Mouse (Mus musculus): ENCODE results near the gene Stat5b.

Stat5b gene

DNA sequence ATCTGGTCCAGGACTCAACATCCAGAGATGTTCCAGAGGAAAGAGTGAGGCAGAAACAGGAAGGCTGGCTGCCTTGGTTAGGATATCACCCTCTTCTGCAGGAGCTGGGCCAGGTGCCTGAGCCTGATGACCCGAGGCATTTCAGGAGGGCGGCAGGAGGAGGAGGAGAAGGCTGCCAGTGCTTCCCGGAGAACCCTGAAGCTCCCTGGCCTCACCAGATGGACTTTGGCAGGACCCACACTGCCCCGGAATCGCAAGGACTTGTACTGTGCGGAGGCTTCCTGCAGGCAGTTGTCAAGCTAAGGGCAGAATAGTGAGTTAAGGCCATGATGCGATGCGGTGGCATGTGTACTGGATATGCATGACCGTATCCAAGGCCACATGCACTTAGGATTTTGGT lies 83.8 kb downstream of the Stat5b start:
- in situ Hi-C loops (cut with MboI), result no loop called here

DNA sequence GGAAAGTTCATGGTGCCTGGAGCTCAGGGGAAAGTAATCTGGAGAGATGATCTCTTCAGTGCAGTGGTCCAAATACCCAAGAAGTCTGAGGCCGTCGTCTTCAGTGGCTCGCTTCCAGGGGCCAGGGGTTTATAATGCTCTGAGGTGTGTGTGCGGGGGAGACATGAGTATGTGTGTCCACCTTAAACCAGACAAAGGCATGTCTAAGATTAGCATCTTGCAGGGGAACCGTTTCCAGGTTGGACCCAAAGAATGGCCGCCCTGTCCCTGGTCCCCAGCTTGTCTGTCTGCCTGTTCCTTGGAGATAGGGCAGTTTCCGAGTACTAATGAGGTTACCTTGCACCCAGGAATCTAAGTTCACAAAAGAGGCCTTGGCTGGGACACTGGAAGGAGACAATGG lies 87.7 kb downstream of the Stat5b start, which contains the start of gene Hcrt:
Hcrt (minus strand) TSS at position 101 of the 400 bp plus-strand sequence.
- in situ Hi-C loops (cut with MboI), result no loop called here

- in situ Hi-C loops (cut with MboI), result no loop called here
Measured at GRCm38 (mm10) chr11:100761547-100762045, 88.9 kb downstream of the Stat5b start.

DNA sequence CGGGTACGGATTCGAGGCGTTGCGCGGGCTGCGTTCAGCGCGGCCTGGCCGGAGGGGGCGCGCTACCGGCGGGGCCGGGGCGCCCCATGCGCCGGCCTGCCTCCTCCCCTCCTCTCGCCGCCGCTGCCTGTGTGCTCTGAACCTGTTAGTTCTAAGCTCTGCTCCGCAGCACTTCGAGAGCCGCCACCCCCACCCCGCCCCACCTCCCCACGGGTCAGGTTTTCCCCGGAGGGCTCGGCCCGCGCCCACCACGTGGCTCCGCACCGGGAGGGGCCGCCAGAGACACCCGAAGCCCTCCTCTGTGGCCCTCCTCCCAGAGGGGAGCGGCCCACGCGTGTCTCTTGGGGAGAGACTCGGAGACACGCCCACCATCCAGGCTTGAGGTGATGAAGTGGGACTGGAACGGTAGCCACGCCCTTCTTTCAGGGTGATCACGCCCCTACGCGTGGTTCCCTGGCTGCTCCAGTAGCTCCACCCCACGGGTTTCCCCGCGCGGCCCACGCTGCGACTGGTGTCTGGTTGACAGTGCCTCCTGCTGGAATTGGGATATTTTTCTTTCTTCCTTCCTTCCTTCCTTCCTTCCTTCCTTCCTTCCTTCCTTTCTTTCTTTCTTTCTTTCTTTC lies 90.8 kb downstream of the Stat5b start, which contains the start of gene Kcnh4:
Kcnh4 (minus strand) TSS at position 332 of the 623 bp plus-strand sequence.
- in situ Hi-C loops (cut with MboI), result no loop called here

DNA sequence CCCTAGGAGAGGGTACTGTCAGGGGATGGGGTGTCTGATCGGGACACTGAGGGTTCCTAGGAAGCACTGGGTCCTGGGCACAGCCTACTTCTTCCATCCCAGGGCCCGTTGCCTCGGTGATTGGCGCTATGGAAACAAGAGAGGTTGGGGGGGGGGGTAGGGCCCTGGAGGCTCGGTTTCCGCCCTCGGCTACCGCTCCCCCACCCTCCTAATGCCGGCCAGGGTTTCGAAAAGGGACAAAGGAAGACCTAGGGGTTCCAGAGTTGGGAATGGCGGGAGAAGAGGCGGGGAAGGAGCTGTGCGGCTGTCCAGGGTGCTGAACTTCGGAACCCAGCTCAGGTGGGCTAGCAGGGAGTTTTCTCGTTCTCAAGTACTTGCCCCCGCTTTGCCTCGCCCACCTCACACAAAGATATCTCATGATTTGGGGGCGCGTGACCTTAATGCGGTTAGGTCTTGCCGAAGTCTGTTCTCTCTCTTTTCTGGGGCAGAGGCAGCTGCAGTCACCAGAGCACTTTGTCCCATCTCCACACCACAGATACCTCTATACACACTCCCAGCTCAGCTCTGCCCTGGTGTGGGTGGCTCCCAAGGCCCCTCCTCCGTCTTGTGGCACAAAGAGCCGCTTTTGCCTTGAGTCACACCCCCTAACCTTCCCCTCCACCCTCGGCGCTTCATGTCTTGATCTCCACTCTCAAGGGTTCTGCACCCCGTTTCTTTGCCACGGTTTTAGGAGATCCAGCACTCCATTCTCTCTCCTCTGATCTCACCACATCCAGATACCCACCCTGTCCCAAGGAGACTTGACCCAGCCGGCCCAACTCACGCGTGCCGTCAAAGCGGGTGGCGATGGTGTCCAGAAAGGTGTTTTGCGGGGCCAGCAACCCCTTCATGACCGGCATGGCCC lies 91.6 kb downstream of the Stat5b start:
- in situ Hi-C loops (cut with MboI), result no loop called here

DNA sequence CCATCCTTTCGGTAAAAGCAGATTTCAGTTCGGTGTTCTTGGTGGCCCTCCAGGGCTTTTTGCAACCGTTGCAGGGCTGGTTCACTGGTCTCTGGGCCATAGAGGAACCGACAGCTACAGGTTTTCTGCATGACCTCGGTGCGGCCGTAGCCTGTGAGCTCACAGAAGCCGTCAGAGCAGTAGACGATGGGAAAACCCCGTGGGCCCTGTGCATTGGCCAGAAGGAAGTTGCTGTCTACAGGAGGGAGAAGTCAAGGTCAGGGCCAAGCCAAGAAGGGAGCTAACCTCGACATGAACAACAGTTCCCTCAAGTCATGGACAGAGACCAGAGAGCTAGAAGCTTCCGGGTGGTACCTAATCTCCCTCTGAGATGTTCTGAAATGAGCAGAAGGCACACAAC lies 93.0 kb downstream of the Stat5b start:
- in situ Hi-C loops (cut with MboI), result no loop called here

DNA sequence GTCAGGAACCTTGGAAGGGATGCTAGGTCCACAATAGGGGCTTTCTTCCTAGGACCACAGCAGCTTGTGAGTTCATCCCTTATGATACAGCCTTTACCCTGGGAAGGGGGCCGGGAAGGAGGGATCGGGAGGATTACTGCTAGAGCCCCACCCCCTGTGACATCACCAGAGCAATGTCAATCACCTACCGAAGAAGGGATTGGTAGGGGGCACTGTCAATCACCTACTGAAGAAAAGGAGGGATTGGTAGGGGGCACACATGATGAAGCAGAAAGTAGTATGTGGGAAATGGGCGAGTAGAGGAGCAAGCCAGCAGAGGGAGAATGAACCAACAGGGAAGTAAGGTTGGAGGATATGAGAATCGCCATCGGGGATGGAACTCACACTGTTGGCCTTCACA lies 94.0 kb downstream of the Stat5b start:
- in situ Hi-C loops (cut with MboI), result no loop called here

DNA sequence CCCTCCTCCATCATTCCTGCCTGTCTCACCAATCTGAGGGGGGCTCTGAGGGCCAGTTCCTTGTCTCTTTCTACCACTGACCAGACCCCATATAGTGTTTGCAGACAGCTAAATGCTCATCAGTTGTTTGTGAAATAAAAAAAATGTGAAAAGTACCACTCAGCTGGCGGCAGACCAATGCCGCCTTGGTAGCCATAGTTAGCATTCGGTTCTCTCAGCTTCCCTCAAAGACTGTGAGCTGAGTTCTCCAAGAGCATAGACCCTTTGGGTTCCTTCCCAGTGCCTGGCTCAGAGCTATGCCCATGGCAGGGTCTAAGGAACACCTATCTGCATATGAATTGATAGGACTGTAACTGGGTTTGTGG lies 95.8 kb downstream of the Stat5b start:
- in situ Hi-C loops (cut with MboI), result no loop called here

DNA sequence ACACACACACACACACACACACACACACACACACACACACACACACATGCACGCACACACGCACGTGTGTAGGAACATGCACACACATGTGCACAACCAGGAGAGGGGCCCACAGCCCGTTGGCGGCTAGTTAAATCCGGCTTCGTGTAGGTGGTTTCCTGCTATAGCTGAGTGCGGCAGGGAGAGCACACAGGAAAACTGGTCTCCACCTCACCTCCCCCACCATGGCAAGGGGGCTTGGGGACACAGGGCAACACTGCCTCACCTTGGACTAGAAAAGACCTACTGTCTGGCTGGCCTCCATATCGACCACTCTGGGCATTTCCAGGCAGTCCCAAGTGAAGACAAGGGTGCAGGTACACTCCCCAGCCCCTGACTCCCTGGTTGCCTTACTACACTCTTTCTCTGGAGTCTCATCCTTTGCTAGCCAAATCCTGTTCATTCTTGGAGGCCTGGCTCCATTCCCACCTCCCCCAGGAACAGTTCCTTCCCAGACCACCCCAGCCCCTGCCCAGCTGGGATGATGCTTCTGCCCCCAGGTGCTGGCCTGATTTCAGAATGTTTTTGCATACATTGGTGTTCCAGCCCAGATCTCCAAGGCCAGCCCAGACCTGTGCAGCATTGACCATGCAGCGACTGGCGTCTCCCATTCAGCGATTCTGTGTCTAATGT lies 96.4 kb downstream of the Stat5b start:
- in situ Hi-C loops (cut with MboI), result no loop called here

- in situ Hi-C loops (cut with MboI), result no loop called here
Measured at GRCm38 (mm10) chr11:100752294-100752693, 98.2 kb downstream of the Stat5b start.

DNA sequence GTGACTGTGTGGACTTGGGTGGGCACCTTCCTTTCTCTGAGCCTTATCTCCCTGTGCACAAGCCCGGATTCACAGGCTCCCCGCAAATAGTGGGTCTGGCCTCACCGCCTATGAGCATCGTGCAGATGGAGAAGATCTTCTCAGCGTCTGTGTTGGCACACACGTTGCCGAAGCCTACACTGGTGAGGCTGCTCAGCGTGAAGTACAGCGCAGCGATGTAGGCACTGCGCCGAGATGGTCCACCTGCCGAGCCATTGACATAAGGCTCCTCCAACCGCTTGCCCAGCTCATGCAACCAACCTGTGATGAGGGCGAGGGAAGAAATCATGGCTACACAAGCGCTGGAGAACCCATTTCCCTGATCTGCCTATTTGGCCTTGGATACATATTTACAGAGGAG lies 100.4 kb downstream of the Stat5b start:
- in situ Hi-C loops (cut with MboI), result no loop called here

DNA sequence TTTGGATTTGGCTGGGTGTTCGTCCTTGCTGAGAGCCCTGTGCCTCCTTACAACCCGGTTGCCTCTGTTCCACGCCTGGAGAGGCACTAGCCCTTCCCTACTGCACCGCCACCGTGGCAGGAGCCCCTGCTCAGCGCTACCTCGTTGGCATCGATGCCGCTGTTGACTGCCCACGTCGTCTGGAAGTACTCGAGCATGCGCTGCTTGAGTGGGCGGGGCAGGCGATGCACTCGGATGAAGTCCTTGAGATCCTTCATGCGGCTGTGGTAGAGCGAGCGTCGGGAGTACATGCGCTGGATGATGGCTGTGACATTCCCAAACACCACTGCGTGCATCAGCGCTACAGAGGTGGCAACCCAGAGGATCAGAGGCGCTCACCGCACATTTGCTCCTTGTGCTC lies 101.1 kb downstream of the Stat5b start:
- in situ Hi-C loops (cut with MboI), result no loop called here

DNA sequence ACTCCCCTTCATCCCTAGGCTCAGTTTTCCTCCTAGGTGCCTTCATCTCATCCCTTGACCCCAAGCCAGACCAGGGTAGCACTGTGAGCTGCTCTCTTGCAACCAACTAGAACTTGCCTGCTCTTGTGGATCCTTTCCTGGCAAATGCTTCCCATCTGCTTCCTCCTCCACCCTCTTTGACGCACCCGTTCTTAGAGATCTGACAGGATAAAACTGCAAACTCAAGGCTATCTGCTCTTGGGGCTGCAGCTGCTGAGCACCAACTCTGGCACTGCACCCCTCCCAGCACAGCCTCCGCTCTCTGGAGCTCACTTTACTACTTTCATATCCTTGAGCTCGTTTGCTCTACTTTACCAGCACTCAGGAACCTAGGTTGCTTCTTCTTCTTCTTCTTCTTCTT lies 101.9 kb downstream of the Stat5b start:
- in situ Hi-C loops (cut with MboI), result no loop called here

DNA sequence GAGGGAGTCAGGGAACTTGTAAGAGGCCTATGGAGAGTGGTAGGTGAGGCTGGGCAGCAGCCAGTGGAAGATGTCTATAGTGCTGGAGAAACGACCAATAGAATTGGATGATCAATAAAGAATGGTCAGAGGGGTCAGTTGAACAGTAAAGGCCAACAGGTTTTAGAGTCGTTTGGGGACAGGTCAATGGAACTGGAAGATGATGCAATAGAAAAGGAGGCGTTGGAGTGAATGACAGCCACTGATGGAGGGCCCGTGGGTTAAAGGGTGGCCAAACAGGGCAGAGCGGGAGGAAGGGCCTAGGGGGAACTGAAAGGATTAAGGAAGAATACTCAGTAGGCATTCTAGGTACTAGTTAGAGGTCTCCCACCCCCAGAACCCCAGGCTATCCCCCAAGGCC lies 103.4 kb downstream of the Stat5b start:
- in situ Hi-C loops (cut with MboI), result no loop called here

DNA sequence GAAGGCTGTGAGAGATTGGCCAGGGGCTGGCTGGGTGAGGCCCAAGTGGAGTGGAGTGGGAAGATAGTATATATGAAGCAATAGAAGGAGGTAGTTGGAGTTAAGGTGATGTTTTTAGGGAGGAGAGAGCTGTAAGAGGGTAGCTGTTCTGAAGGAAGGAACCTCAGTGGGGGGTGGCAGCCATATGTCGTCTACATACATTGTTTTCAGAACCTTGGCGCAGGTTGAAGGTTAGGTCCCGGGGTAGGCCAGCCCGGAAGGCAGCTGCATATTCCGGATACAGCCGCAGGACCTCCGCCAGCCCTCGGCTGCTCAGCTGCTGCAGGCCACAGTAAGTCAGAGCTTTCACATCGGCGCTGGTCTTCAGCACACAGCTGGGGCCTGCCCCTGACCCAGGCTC lies 104.0 kb downstream of the Stat5b start:
- in situ Hi-C loops (cut with MboI), result no loop called here

DNA sequence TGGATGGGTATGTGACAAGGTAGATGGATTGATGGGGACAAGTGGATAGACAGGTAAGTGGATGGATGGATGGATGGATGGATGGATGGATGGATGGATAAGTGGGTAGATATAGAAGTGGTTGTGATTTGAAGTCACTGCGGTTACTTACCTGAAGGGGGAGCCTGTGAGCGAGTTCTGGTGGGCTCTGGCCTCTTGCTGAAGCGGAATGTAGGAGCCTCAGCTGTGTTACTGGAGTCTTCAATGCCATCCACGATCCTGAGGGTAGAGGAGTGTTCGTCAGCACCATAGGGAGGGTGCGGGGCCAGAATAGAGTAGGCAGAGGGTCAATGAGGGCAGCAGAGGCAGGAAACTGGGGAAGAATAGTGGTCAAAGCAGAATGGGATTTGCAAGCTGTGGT lies 105.4 kb downstream of the Stat5b start:
- in situ Hi-C loops (cut with MboI), result no loop called here

GRCm38 (mm10) chr11:100741348-100741747 lies 109.2 kb downstream of the Stat5b start:
- in situ Hi-C loops (cut with MboI), result no loop called here

- in situ Hi-C loops (cut with MboI), result no loop called here
Measured at GRCm38 (mm10) chr11:100738749-100739148, 111.8 kb downstream of the Stat5b start.

- in situ Hi-C loops (cut with MboI), result no loop called here
Measured at GRCm38 (mm10) chr11:100738066-100738604, 112.4 kb downstream of the Stat5b start, which contains the start of gene Rab5c. TSS of gene Rab5c (minus strand) at chr11:100738215.

- in situ Hi-C loops (cut with MboI), result no loop called here
Measured at GRCm38 (mm10) chr11:100737105-100737733, 113.3 kb downstream of the Stat5b start.

GRCm38 (mm10) chr11:100736746-100737080 lies 113.8 kb downstream of the Stat5b start:
- in situ Hi-C loops (cut with MboI), result no loop called here
